Mouse (Mus musculus) liver, adult 2 months (tissue): ENCODE measurements at regions not wholly inside any gene's neighbourhood (a gene's known extent, or its start where the extent isn't known, plus 50 kb on each side); places are given as distances from the start of the nearest gene placed in this dataset.

ENCODE experiments used
- DNase-seq: peaks from one replicate; pipeline ENCODE4 v3.0.0-alpha.2; 2011; ENCODE audit warnings: low read depth, low spot score; ENCODE audit errors: extremely low read depth
- H3K27ac ChIP-seq: fragments of 200-500 bp; replicated peaks from 2 replicates; pipeline ENCODE4 v1.5.1; 2012; ENCODE audit warnings: low read depth, mild to moderate bottlenecking, control low read depth, inconsistent platforms, low read length; ENCODE audit not compliant: insufficient read depth
- H3K27me3 ChIP-seq: fragments of 200-500 bp; 2 replicates; pipeline ENCODE4 v1.6.1; 2012; ENCODE audit warnings: mild to moderate bottlenecking, moderate library complexity, low read length, inconsistent platforms; ENCODE audit not compliant: control insufficient read depth, insufficient read depth
- H3K36me3 ChIP-seq: fragments of 200-500 bp; 2 replicates; pipeline ENCODE4 v1.6.1; 2012; ENCODE audit warnings: low read length, inconsistent platforms; ENCODE audit not compliant: control insufficient read depth, insufficient read depth
- H3K4me1 ChIP-seq: fragments of 200-500 bp; 2 replicates; pipeline ENCODE4 v1.6.1; 2011; ENCODE audit warnings: low read length; ENCODE audit not compliant: control insufficient read depth, insufficient read depth
- H3K4me3 ChIP-seq: fragments of 200-500 bp; 2 replicates; pipeline ENCODE4 v1.5.1; 2011; ENCODE audit warnings: low read depth, mild to moderate bottlenecking, control low read depth, low read length, moderate library complexity; ENCODE audit not compliant: insufficient read depth
- H3K79me2 ChIP-seq: fragments of 200-500 bp; 2 replicates; pipeline ENCODE4 v1.6.1; 2012; ENCODE audit warnings: inconsistent platforms, mild to moderate bottlenecking, low read length, moderate library complexity; ENCODE audit not compliant: control insufficient read depth, insufficient read depth
- H3K9ac ChIP-seq: fragments of 200-500 bp; 2 replicates; pipeline ENCODE4 v1.6.1; 2012; ENCODE audit warnings: low read depth, mild to moderate bottlenecking, control low read depth, inconsistent platforms, low read length
- CTCF ChIP-seq: fragments of 200-500 bp; IDR thresholded peaks from 2 replicates; pipeline ENCODE4 v1.5.1; 2011; ENCODE audit warnings: low read depth, low read length, control low read depth
- POLR2A ChIP-seq: fragments of 200-500 bp; IDR thresholded peaks from 2 replicates; pipeline ENCODE4 v1.6.1; 2011; ENCODE audit warnings: low read length, control low read depth; ENCODE audit not compliant: insufficient read depth; ENCODE audit errors: extremely low read depth
- WGBS: fragments of 180-500 bp; shearing (Covaris S2); methylation state at CpG from one replicate; pipeline ENCODE4 v1.1.7; 2018; 5-methylcytosine and 5-hydroxymethylcytosine counted together

GRCm38 (mm10) chr12:92073209-92073608 is 224.3 kb upstream of the Sel1l start:
- 80% methylated on average over 10 of the region's 10 CpGs for WGBS
- no peak for DNase-seq
- Histone ChIP-seq H3K9ac (no peak overlapping the region), H3K4me1 (no peaks in the 10 kb centered on the region), H3K36me3 (no peaks in the 10 kb centered on the region), H3K4me3 (no peak overlapping the region), H3K79me2 (no peaks in the 10 kb centered on the region), H3K27me3 (no peaks in the 10 kb centered on the region), H3K27ac (no peak overlapping the region)
- TF ChIP-seq POLR2A (no peak), CTCF (no peak)

GRCm38 (mm10) chr12:92062731-92063130 is 213.8 kb upstream of the Sel1l start:
- no peak overlapping the region for H3K4me3 ChIP-seq
- no peak for DNase-seq
- no peaks in the 10 kb centered on the region for H3K27me3 ChIP-seq
- no peaks in the 10 kb centered on the region for H3K4me1 ChIP-seq
- WGBS: 69% methylated on average over 4 of the region's 4 CpGs
- TF ChIP-seq CTCF: no peak
- TF ChIP-seq POLR2A: no peak
- H3K27ac ChIP-seq: no peak overlapping the region
- H3K9ac ChIP-seq: no peak overlapping the region
- H3K79me2 ChIP-seq: no peaks in the 10 kb centered on the region
- no peaks in the 10 kb centered on the region for H3K36me3 ChIP-seq

GRCm38 (mm10) chr12:92040481-92040880 is 191.5 kb upstream of the Sel1l start:
- H3K36me3 ChIP-seq: no peaks in the 10 kb centered on the region
- WGBS: 70% methylated on average over 1 of the region's 1 CpGs
- no peaks in the 10 kb centered on the region; the same call in 1 of the 2 replicates for H3K27me3 ChIP-seq
- no peak overlapping the region for H3K27ac ChIP-seq
- TF ChIP-seq POLR2A: no peak
- H3K4me3 ChIP-seq: no peak overlapping the region
- H3K9ac ChIP-seq: no peak overlapping the region
- H3K79me2 ChIP-seq: no peaks in the 10 kb centered on the region
- no peaks in the 10 kb centered on the region for H3K4me1 ChIP-seq
- no peak for DNase-seq

- H3K4me3 ChIP-seq: no peak overlapping the region
- WGBS: 77% methylated on average over 2 of the region's 2 CpGs
- no peak overlapping the region for H3K9ac ChIP-seq
- H3K27me3 ChIP-seq: no peaks in the 10 kb centered on the region
- H3K36me3 ChIP-seq: no peaks in the 10 kb centered on the region
- no peaks in the 10 kb centered on the region for H3K4me1 ChIP-seq
- TF ChIP-seq POLR2A (no peak), CTCF (no peak)
- H3K27ac ChIP-seq: no peak overlapping the region
- DNase-seq: no peak
- H3K79me2 ChIP-seq: no peaks in the 10 kb centered on the region
Observed at GRCm38 (mm10) chr12:92029192-92029591, 180.2 kb upstream of the Sel1l start.

GRCm38 (mm10) chr12:92028354-92028753 is 179.4 kb upstream of the Sel1l start:
- Histone ChIP-seq H3K4me1 (no peaks in the 10 kb centered on the region), H3K4me3 (no peak overlapping the region), H3K9ac (no peak overlapping the region), H3K36me3 (no peaks in the 10 kb centered on the region), H3K27ac (no peak overlapping the region), H3K27me3 (no peaks in the 10 kb centered on the region), H3K79me2 (no peaks in the 10 kb centered on the region)
- DNase-seq: no peak
- TF ChIP-seq POLR2A: no peak
- no peak for TF ChIP-seq CTCF
- WGBS: 95% methylated on average over 7 of the region's 7 CpGs

- no peaks in the 10 kb centered on the region for H3K4me1 ChIP-seq
- no peak overlapping the region for H3K4me3 ChIP-seq
- no peak for TF ChIP-seq CTCF
- TF ChIP-seq POLR2A: no peak
- no peak for DNase-seq
- H3K27ac ChIP-seq: no peak overlapping the region
- no peaks in the 10 kb centered on the region for H3K36me3 ChIP-seq
- no peak overlapping the region for H3K9ac ChIP-seq
- 84% methylated on average over 4 of the region's 4 CpGs for WGBS
- no peaks in the 10 kb centered on the region for H3K79me2 ChIP-seq
- no peaks in the 10 kb centered on the region; the same call in 1 of the 2 replicates for H3K27me3 ChIP-seq
Observed at GRCm38 (mm10) chr12:92024461-92025218, 175.7 kb upstream of the Sel1l start.
